Mouse (Mus musculus): ENCODE data around the gene Scarf1. TPM values are rescaled to one million over a fixed set of nuclear protein-coding genes. Genes with fewer than 3 reads are reported as not detected.

The Scarf1 gene
- total RNA-seq, 2 experiments from 2014 or later, result 2.9 to 4.0 TPM

DNA sequence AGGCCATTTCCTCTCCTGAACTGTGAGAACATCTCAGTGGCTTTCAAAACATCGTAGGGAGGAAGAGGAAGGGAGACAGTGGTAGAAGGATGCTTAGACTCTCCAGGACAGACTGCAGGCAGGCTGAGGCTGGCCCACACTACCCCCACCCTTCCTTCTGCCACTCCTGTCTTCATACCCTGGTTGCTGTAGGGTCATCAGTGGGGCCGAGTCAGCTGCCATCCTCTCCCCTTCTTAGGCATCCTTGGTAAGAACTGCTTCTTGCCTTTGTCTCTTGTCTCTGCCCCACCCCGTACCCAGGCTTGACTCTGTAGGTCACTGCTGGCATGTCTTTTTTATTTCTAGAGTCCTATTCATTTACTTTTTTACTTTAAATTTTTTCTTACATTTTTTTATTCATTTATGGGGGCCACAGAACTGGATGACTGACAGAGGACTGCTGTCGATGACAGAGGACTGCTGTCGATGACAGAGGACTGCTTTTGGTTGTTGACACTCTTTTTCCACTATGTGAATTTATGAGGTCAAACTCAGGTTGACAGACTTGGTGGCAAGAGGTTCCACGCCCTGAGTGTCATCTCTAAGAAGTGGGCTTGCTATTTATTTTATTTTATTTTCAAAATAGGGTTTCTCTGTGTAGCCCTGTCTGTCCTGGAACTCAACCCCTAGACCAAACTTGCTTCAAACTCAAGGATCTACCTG lies 20.1 kb downstream of the Scarf1 start:
- intact Hi-C loops (cut with DNase I), result no loop called here
- no peak for DNase-seq (ENCODE audit: extremely low spot score in 1 of 2, low spot score in 2 of 2)

DNA sequence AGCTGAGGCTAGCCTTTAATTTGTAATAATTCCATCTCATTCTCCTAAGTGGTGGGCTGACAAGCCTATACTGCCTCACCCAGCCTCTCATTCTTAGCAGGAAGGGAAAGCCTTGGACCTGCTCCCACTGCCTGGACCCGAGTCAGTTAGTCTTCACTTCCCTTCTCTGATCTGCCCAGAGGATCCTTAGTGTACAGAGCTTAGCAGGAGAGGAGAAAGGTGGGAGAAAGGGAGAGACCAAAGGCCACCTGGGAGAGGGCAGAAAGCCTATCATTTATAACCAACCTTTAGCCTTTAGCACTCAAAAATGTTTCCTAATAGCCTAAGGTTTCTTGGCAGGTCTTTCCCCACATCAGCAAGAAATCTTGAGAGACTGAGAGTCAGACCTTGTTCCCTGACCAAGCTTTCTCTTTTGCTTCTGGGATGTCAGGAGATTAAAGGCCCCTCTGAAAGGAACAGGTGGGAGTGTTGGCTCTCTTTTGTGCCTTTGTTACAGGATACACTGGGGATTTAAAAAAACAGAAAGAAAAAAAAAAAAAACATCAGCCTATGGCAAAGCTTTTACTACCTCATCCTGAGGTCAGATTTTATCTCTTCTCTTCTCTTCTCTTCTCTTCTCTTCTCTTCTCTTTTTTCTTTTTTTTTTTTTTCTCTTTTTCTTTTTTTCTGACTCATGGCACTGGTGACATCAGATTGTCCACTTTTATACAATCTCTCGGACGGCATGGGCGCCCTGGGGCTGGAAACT lies 21.1 kb downstream of the Scarf1 start:
- DNase-seq (ENCODE audit: extremely low spot score in 1 of 2, low spot score in 2 of 2), result no peak
- intact Hi-C loops (cut with DNase I), result no loop called here

DNA sequence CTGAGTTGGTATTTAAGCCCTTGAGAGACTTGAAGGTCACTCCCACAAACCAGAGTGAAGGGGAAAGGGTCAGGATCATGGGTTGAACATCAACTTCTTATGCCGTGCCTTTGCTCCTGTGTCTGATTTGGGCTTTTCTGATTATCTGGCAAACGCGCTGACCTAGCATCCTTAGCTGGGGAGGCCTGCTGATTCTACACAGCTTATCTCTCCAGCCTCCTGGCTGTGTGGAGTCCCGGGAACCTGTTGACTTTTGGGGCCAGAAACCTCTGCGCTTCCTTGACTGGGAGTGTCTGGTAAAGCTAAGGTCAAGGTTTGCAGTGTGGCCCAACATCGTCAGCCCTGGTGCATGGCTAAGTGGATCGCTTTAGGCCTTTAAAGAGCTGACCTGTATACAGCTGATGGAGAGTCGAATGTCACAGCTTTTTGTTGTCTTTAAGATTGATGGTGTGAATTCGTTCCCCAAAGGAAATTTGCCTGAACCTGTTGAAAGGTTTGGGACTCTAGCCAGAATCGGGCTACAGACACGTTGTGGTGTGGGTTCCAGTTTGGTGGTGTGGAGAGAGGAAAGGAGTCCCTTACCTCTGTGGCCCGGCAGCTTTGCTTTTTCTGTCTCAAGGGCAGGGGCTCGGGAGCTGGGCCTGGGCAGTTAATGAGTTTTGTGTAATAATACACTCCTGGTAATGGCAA lies 21.9 kb downstream of the Scarf1 start:
- intact Hi-C loops (cut with DNase I), result no loop called here
- DNase-seq (ENCODE audit: extremely low spot score in 1 of 2, low spot score in 2 of 2), result no peak

DNA sequence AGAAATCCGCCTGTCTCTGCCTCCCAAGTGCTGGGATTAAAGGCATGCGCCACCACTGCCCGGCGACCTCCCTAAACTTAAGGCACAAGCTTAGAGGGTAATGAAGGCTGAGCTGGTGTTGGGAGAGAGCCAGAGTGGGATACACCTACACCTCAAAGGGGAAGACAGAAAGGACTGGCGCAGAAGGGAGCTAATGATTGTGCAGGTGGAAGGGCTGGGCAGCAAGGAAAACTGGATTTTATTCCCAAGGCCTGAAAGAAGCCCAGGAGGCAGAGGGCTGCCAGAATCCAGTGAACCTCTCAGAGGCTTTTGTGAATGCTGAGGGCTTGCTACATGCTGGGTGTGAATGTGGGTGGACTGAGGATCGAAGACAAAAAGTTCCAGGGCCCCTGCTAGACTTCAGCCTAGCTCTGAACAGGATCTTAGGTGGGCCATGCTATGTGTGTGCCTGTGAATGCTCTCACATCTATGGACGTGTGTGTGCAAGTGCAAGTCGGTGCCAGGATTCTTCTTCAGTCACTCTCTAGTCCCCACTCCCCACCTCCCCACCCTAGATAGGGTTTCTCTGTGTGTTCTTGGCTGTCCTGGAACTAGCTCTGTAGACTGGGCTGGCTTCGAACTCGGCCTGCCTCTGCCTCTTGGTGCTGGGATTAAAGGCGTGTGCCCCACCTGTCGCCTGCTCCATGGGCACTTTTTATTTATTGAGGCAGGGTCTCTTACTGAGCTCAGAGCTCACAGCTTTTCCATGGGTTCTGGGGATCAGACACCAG lies 23.1 kb downstream of the Scarf1 start:
- intact Hi-C loops (cut with DNase I), result no loop called here
- no peak for DNase-seq (ENCODE audit: extremely low spot score in 1 of 2, low spot score in 2 of 2)

DNA sequence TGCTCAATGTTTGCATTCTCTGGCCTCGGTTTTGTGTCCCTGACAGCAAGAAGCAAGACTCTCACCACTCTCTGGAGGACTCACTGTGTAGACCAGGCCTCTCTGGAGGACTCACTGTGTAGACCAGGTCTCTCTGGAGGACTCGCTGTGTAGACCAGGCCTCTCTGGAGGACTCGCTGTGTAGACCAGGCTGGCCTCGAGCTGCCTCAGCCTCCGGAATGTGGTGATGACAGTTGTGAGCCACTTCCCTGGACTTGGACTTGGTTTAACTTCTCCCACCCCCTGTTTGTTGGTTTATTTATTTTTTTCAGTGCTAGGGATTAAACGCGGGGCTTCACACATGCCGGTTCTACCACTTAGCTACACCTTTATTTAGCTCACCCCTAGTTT lies 23.7 kb downstream of the Scarf1 start:
- intact Hi-C loops (cut with DNase I), result no loop called here
- no peak for DNase-seq (ENCODE audit: extremely low spot score in 1 of 2, low spot score in 2 of 2)

DNA sequence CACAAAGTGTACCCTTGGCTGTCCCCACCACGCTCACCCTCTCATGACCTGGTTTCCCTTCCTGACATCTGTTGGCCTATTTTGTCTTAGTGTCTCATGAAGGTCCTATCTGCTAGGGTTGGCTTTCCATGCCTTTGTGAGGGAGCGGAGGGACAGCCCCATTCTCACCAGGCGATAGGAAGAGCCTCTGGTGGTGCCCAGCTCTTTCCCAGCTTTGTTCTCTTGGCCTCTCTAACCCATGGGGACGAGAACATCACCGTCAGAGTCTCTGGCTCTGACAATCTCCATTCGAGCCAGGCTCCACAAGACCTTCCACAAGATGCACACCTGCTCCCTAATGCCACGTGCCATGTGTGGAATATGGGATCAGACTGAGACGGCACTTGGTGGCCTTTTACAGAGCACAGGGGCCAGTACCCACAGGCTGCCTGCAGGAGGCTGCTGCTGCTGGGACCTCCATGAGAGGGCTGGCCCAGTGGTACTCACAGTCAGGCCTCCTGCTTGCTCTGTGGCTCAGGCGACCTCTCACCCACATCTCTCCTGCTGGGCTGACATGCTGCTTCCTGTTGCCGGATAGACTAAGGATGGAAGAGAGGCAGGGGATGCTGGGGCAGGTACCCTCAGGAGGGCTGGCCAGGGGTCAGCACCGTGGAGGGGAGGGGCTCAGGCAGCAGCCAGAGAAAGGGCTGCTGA lies 24.3 kb downstream of the Scarf1 start:
- intact Hi-C loops (cut with DNase I), result no loop called here

DNA sequence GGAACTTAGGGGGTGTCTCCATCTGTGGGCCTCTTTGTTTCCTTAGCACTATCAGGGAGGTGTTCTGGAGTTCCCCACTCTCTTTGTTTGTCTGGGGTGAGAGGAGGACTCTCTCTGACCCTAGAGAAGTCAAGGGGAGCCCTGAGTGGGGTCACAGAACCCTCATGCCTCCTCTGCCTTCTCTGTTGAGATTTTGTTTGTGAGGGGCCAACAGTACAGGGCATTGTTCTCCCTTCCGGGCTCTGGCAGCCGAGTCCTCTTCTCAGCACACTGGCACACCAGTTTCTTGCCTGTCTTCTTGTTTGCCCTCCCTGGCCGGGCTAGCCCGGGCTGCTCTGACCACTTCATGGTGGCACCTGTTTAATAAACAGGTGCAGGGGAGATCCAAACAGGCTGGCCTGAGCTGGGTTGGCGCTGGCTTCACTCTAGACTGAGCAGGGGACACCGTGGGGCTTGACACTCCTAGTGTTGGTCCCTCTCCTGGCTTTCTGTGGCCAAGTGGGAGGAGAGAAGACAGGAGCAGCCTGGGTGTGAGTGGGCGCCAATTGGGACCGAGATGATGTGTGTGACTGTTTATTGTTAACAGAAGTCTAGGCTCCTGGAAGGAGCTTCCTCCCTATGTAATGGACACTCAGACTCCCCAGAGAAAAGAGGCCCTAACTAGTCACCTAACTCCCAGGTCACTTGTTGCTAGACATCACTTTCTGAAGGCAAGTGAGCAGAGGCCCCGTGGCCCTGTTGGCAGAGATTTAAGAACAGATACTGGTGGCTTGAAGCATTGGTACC lies 25.0 kb downstream of the Scarf1 start:
- no peak for DNase-seq (ENCODE audit: extremely low spot score in 1 of 2, low spot score in 2 of 2)
- intact Hi-C loops (cut with DNase I), result no loop called here

More for the DNA sequence above, 24.3 kb downstream of the Scarf1 start:
- peak in 1 of 2 experiments; percentile 82 for DNase-seq (ENCODE audit: extremely low spot score in 1 of 2, low spot score in 2 of 2)

DNA sequence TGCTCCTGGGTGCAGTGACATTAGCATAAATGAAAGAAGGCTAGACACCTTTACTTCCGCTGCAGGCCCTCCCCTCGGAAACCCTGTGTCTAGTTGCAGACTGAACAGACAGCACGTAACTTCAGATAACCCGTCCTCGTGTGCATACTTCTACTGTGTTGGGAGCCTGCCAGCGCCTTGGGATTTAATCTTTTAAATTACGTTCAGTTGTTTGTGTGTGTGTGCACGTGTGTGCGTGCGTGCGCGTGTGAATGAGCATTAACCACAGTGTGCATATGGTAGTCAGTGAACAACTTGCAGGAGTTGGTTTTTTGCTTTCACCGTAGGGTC lies 25.6 kb downstream of the Scarf1 start:
- intact Hi-C loops (cut with DNase I), result no loop called here
- no peak for DNase-seq (ENCODE audit: extremely low spot score in 1 of 2, low spot score in 2 of 2)

DNA sequence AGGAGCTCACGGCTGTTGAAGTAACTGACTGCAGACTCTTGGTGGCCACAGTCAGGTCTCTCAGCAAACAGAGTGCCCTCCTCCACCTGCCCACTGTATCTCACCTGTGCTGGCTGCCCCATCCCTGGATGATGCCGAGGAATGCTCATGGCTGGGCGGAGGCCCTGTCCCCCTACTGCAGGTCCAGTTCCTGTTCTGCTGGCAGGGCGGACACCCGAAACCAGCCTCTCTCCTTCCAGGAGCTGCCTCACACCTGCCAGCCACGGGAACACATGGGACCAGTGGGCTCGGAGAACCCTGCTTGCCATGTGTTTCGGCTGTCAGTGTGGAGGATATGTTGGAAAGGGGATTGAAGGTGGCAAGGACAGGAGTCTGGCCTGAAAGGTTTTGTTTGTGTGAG lies 26.9 kb downstream of the Scarf1 start:
- DNase-seq (ENCODE audit: extremely low spot score in 1 of 2, low spot score in 2 of 2), result no peak

DNA sequence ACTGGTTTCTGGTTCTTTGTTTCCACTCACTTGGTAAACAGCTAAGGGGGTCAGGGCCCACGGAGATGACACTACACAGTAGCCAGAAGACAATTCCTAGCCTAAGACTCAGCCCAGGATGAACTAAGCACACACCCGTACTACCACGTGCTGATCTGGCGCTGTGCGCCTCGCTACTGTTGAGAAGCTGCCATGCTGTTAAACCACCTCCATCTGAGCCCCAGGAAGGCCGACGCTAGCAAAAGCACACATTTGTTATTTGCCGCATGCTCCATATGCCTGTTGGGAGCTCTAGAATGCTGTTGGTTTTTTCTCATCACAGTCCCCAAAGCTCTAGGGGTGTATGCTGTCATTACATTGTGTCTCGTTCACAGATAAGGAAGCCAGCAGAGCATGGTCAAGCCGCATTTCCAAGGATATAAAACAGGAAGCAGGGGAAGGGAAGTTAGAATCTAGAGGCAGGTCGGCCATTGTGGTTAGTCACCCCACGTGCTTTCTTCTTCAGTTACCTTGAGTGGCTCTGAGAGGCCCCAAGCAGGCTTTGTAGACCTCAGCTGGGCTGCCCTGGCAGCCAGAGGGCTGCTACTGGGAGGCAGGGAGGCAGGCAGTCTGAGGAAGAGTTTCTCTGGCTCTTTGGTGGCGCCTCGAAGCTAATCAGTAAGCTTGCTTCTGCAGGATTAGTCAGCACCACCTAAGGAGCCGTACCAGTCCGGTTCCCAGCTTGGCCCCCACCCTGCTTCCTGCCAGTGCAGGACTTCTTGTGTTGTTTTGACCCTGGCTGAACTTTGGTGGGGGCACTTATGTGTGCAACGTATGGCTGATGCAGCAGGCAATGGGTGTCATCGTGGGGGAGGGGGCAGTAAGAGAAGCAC lies 27.6 kb downstream of the Scarf1 start:
- intact Hi-C loops (cut with DNase I), result no loop called here
- no peak for DNase-seq (ENCODE audit: extremely low spot score in 1 of 2, low spot score in 2 of 2)

More for the DNA sequence above, 26.9 kb downstream of the Scarf1 start:
- intact Hi-C loops (cut with DNase I), result no loop called here

DNA sequence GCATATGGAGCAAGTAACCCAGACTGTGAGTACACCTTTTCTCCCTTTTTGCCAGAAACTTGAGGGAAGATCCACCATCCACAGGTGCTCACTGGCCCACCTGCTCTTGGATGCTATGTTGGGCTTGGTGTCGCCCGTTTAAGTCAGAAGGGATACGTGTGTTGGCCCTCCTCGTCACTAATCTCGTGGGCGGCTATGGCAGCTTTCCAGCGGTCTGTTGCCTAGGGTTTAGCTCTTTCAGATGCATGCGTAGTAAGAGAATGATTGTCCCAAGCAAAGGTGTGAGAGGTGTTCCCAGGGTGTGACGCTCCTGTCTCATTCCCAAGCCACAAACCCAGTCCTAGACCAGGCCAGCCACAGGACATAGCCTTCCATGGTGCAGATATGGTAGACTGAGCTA lies 31.4 kb downstream of the Scarf1 start:
- no peak for DNase-seq (ENCODE audit: extremely low spot score in 1 of 2, low spot score in 2 of 2)
- intact Hi-C loops (cut with DNase I), result no loop called here

DNA sequence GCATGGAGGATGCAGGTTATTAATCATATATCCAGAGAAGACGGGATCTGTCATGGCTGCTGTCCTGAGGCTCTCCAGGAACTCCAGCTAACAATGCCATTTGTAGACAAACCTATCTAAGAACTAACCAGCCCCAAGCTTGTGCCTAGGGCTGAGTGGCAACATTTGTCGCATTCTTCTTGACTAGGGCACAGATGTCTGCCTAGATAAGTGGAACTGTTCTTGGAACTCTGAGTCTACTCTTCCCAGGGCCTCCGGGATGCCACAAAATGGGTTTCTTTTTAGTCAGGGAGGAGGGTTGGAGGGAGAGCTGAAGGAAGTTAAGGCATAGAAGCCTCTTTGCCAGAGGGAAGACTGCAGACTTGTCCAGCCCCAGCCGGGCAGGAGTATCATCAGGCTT lies 32.7 kb downstream of the Scarf1 start:
- intact Hi-C loops (cut with DNase I), result no loop called here
- DNase-seq (ENCODE audit: extremely low spot score in 1 of 2, low spot score in 2 of 2), result no peak

DNA sequence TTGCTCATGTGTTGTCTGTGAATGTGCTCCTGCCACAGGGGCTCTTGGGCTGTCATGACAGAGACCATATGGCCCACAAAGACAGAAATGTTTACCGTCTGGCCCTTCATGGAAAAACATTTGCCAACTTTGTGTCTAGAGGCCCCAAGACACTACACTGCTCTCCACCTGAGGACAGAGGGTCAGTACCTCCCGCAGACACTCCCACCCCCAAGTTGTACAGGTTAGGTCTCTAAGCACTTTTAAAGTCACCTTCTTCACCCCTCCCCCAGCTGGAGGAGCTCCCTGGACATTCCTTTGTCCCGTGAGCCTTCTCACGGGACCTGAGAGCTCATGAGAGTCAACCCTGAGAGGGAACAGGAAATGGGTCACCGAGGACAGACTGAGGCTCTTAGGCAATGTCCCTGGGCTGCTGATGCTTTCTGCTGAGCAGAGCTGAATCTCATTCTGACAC lies 36.3 kb downstream of the Scarf1 start:
- intact Hi-C loops (cut with DNase I), result no loop called here
- no peak for DNase-seq (ENCODE audit: extremely low spot score in 1 of 2, low spot score in 2 of 2)

DNA sequence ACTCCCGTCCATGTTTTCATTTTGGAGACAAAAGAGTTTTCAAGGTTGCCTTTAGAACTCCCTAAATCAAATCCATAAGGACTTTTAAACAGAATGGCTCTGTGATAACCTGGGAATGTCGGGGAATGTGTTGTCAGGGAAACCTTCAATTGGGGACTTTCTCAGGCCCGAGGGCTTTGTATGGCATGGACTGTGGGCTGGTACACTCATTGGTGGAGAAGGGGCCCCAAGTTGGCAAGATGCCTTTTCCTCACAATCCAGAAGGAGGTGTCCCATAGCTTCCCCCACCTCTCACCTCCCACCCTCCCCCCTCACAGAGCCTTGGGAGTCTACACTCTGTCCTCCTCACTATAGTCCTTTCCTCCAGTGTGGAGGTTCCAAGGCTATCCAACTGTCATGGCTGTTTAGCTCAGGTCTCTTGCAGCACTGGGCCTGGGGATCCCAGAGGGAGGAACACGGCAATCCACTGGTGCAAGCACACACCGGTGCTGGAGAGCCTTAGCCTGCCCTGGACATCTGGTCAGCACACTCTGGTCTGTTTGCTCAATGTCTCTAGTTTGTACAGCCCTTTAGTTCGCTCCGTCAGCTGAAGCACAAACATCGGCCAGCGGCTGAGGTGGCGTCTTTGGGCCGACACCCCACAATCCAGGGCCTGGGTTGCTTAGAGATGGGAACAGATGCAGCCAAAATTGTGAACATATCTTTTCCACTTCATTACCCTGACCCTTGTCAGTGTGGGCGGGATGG lies 37.0 kb downstream of the Scarf1 start:
- no peak for DNase-seq (ENCODE audit: extremely low spot score in 1 of 2, low spot score in 2 of 2)
- intact Hi-C loops (cut with DNase I), result no loop called here

DNA sequence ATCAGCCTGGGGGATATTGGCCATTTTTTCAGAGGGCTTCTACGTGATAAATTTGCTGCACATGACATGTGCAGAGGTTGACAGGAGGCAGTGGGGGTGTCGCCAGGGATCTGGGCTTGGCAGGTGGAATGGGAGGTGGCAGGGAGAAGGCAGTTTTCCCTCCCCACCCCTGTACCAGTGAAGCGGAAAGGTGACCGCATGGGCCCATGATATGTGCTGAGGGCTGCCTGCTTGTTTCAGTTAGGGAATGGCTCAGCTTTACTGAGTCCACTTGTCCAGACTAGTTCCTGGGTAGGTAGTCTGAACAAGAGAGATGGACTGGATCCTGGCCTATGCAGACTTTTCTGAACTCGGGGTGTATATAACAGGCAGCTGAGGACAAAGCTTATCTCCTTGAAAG lies 38.0 kb downstream of the Scarf1 start:
- DNase-seq (ENCODE audit: extremely low spot score in 1 of 2, low spot score in 2 of 2), result no peak
- intact Hi-C loops (cut with DNase I), result no loop called here

DNA sequence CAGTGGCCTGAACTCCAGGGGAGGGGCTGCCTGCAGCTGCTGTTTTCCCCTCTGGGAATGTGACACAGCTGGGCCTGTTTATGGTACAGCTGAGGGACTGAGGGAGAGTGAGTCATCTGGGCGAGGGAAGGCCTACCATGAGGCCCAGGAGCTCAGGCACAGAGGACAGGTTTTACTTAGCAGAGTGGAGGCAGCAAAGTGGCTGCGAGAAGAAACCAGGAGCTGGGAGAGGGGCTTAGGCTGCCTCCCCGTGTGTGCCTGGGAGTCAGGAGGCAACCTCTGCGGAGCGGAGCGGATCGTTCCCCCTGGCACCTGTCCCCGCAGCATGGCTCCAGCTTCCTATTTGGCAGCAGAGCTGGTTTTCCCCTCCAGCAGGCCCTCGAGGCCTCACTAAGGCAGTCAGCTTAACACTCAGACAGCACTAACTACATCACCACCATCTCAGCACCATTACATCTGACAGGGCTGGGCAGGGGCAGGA lies 38.7 kb downstream of the Scarf1 start:
- intact Hi-C loops (cut with DNase I), result no loop called here
- peak in 1 of 2 experiments; percentile 52 for DNase-seq (ENCODE audit: extremely low spot score in 1 of 2, low spot score in 2 of 2)

Data from left cerebral cortex, postnatal 10 days (tissue).